Mouse (Mus musculus) stomach, embryonic 14.5 days (tissue): ENCODE results near the gene Vav2. TPM values are rescaled to one million over a fixed set of nuclear protein-coding genes. Genes with fewer than 3 reads are reported as not detected.

Experiments used
- ATAC-seq: fragments of 200-750 bp; cut with Nextera tagmentation; 2 replicates; pipeline ENCODE4 v1.8.0; 2017; ENCODE audit warnings: low read depth, moderate TSS enrichment; ENCODE audit not compliant: insufficient number of reproducible peaks, insufficient read depth, low FRiP score
- H3K27ac ChIP-seq: fragments of 300-500 bp; sonication (generic); 2 replicates; pipeline ENCODE4 v1.5.1; 2014; ENCODE audit warnings: mild to moderate bottlenecking, low read length, moderate library complexity, mixed read lengths
- H3K27me3 ChIP-seq: fragments of 300-500 bp; sonication (generic); 2 replicates; pipeline ENCODE4 v1.6.1; 2014; ENCODE audit warnings: low read length, control low read depth, mixed read lengths; ENCODE audit not compliant: control insufficient read depth, insufficient read depth
- H3K36me3 ChIP-seq: fragments of 300-500 bp; sonication (generic); 2 replicates; pipeline ENCODE4 v1.6.1; 2014; ENCODE audit warnings: mild to moderate bottlenecking, control low read depth, low read length, moderate library complexity, mixed read lengths; ENCODE audit not compliant: control insufficient read depth, insufficient read depth
- H3K4me1 ChIP-seq: fragments of 300-500 bp; sonication (generic); 2 replicates; pipeline ENCODE4 v1.6.1; 2014; ENCODE audit warnings: low read length, control low read depth, mixed read lengths; ENCODE audit not compliant: control insufficient read depth, insufficient read depth
- H3K4me2 ChIP-seq: fragments of 300-500 bp; sonication (generic); replicated peaks from 2 replicates; pipeline ENCODE4 v1.6.1; 2014; ENCODE audit warnings: low read depth, low read length, control low read depth
- H3K4me3 ChIP-seq: fragments of 300-500 bp; sonication (generic); 2 replicates; pipeline ENCODE4 v1.5.1; 2014; ENCODE audit warnings: low read depth, low read length, control low read depth
- H3K9ac ChIP-seq: fragments of 300-500 bp; sonication (generic); replicated peaks from 2 replicates; pipeline ENCODE4 v1.6.1; 2014; ENCODE audit warnings: low read depth, mild to moderate bottlenecking, control low read depth, low read length, moderate library complexity, mixed read lengths
- H3K9me3 ChIP-seq: fragments of 300-500 bp; sonication (generic); 2 replicates; pipeline ENCODE4 v1.6.1; 2016; ENCODE audit warnings: low read depth, low read length, control low read depth; ENCODE audit not compliant: control insufficient read depth
- WGBS: fragments of 180-500 bp; shearing (Covaris S2); extraction: QIAGEN DNeasy Blood & Tissue Kit; methylation state at CpG from one replicate; pipeline ENCODE4 v1.1.7; 2014; 5-methylcytosine and 5-hydroxymethylcytosine counted together
- polyA plus RNA-seq: library from polyadenylated mRNA; unstranded; fragments of >200 nt; fragmentation: Nextera tagmentation; extraction: Ambion mirVana; gene quantifications from 2 replicates; pipeline ENCODE4 v1.2.1, GENCODE M21; 2014

Vav2 gene
- polyA plus RNA-seq, 1 experiment from 2014 or later, result 7.6 TPM

DNA sequence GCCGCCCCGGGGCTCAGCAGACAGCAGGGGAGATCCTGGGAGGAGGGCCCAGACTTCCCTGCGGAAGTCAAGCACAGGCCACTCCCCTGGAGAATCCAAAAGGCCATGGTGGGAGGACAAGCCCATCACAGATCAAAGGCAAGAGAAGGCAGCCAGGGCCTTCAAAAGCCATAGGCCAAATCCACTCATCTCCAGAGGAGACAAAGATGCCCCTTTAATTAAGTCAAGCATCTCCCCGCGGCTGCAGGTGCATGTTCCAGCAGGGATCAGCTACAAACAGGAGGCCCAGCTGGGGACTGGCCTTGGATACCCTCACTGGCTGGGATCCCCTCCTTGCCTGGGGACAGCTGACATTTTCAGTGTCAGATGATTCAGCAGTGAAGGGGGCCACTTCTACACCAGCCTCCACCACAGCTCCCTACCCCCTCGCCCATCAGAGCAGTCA, 105.4 kb downstream of the Vav2 start:
- H3K27me3 ChIP-seq, result no peaks in the 10 kb centered on the region

DNA sequence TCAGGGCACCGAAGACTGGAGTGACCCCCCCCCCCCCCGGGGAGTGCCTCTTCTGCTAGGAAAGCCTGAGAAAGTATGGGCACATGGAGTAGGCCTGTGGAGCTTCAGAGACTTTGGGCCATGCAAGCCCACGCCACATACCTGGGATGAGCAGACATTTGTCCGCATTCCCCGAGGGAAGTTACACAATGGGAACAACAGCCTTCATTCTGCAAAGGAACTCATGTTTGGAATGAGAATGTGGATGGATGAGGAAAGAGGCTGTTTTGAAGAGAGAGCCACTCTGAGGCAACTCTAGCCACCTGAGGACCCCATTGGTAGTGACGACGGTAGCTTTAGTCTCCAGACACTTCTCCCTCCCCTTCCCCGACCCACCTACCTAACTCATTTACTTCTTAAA, 106.0 kb downstream of the Vav2 start:
- Histone ChIP-seq H3K36me3 (no peaks in the 10 kb centered on the region), H3K27me3 (no peaks in the 10 kb centered on the region), H3K27ac (no peak overlapping the region), H3K9ac (no peak overlapping the region), H3K4me3 (no peak overlapping the region), H3K4me2 (no peak overlapping the region), H3K9me3 (no peaks in the 10 kb centered on the region), H3K4me1 (no peaks in the 10 kb centered on the region; the same call in none of the 2 replicates)
- no peak for ATAC-seq
- 70% methylated on average over 8 of the region's 8 CpGs for WGBS

More for the DNA sequence above, 105.4 kb downstream of the Vav2 start:
- Histone ChIP-seq H3K9ac (no peak overlapping the region), H3K9me3 (no peaks in the 10 kb centered on the region), H3K4me3 (no peak overlapping the region), H3K4me2 (no peak overlapping the region), H3K36me3 (no peaks in the 10 kb centered on the region), H3K4me1 (no peaks in the 10 kb centered on the region; the same call in none of the 2 replicates), H3K27ac (no peak overlapping the region)
- 28% methylated on average over 6 of the region's 6 CpGs for whole genome bisulfite sequencing
- ATAC-seq, result no peak

DNA sequence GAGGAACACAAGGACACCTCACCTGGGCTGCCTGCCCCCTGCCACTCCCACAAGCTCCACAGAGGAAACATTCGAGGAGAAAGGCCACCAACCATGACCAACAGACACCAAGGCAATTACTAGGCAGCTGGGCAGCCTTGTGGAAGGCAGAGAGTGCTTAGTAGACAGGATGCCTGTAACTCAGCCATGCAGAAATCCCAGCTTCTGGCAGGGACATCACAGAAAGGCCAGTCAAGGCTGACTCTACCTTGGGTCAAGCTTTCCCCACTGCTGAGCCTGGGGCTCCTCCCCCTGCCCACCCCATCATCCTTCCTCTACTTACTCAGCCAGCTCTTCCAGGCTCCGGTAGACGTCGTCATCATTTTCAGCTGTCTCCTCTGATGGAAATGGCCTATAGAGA, 108.2 kb downstream of the Vav2 start:
- no peaks in the 10 kb centered on the region for H3K9me3 ChIP-seq
- H3K9ac ChIP-seq, result no peak overlapping the region
- H3K27ac ChIP-seq, result no peak overlapping the region
- H3K27me3 ChIP-seq, result no peaks in the 10 kb centered on the region
- no peak overlapping the region for H3K4me2 ChIP-seq
- no peak for ATAC-seq
- no peak overlapping the region for H3K4me3 ChIP-seq
- H3K36me3 ChIP-seq, result no peaks in the 10 kb centered on the region
- 68% methylated on average over 4 of the region's 4 CpGs for WGBS
- no peaks in the 10 kb centered on the region; the same call in 1 of the 2 replicates for H3K4me1 ChIP-seq

DNA sequence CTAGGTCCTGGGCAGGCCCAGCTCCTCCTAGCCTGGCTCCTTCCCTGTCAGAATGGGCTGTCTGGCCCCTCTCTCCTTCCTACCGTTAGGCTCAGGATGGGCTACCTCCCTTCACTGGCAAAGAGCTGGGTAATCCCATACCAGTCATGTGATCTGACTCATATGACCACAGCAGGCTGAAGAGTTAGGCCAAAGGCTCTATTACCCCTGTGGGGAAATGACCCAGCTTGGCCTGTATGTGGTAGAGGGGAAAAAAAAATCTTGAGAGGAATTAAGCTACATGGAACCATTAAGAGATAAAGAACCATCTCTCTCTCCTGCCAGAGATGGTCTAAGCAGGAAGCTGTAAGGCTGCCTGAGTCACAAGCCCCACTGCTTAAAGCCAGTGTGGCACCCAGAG, 108.6 kb downstream of the Vav2 start:
- Histone ChIP-seq H3K9me3 (no peaks in the 10 kb centered on the region), H3K27me3 (no peaks in the 10 kb centered on the region), H3K36me3 (no peaks in the 10 kb centered on the region), H3K4me3 (no peak overlapping the region), H3K9ac (no peak overlapping the region), H3K27ac (no peak overlapping the region), H3K4me2 (no peak overlapping the region), H3K4me1 (no peaks in the 10 kb centered on the region)
- ATAC-seq, result no peak
- WGBS, result 24% methylated on average over 1 of the region's 1 CpGs

DNA sequence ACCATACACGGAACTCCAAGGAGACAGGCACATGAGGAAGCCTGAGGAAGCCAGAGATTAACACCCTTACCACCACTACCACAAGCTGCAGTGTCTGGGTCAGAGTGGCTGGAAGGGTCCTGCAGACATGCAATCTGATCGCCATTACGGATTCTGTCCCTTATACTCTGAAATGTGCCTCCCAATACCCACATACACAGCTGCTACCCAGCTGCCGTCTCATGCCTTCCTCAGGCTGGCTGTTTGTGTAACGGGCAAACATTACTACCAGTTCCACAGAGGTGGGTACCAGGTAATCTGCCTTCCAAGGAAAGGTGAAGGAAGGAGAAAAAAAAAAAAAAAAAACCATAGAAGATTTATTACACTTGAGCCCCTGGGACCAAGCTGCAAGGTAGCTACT, 110.7 kb downstream of the Vav2 start:
- WGBS, result 84% methylated on average over 5 of the region's 5 CpGs
- Histone ChIP-seq H3K4me3 (no peak overlapping the region), H3K9me3 (no peaks in the 10 kb centered on the region), H3K27me3 (no peaks in the 10 kb centered on the region), H3K9ac (no peak overlapping the region), H3K36me3 (no peaks in the 10 kb centered on the region), H3K27ac (no peak overlapping the region), H3K4me1 (peaks cover 9% of the 10 kb centered on the region; the same call in 1 of the 2 replicates), H3K4me2 (no peak overlapping the region)
- no peak for ATAC-seq

DNA sequence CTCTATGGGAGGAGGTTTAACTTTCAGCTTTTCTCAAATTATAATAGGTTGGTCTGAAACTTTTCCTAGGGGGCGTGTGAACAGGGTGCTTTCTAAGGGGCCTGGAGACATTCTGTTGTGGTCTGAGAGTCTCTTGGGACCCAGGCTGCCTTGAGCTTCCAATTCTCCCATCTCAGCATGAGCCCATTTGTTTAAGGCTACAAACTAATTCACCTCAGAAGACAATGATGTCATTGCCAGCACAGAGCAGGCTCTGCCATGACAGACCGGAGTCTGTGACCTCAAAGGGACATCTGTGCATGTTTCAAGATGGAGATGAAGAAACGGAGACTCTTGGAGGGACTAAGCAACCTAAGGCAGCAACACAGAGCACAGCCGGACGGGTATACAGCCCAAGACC, 112.6 kb downstream of the Vav2 start:
- Histone ChIP-seq H3K9me3 (no peaks in the 10 kb centered on the region), H3K4me2 (no peak overlapping the region), H3K36me3 (no peaks in the 10 kb centered on the region), H3K4me3 (no peak overlapping the region), H3K27ac (no peak overlapping the region), H3K9ac (no peak overlapping the region), H3K4me1 (peaks cover 9% of the 10 kb centered on the region; the same call in 1 of the 2 replicates), H3K27me3 (no peaks in the 10 kb centered on the region)
- ATAC-seq, result no peak
- 88% methylated on average over 5 of the region's 5 CpGs for WGBS

DNA sequence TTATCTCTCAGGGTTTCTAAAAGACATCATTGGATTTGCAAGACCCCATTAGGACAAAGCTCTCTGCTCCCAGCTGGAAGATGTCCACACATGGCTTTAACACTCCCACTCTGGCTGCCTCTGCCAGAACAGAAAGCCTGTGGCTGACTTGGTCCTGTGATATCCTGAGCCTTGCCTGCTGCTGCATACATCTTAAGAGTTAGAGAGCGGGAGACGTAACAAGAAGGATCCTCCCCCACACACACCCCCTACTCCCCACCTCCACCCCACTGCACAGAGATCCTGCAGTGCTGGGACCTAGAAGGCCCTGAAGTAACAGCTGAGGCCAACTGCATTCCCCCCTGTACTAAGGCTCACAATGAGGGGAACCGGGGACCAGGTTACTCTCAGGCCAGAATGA, 114.3 kb downstream of the Vav2 start:
- 49% methylated on average over 3 of the region's 3 CpGs for WGBS
- H3K27ac ChIP-seq, result peak overlapping the region; percentile 44
- ATAC-seq, result peak; percentile 58; the same call in 1 of the 2 replicates
- H3K4me2 ChIP-seq, result no peak overlapping the region
- H3K4me3 ChIP-seq, result no peak overlapping the region
- H3K36me3 ChIP-seq, result no peaks in the 10 kb centered on the region
- no peak overlapping the region for H3K9ac ChIP-seq
- peaks cover 9% of the 10 kb centered on the region; the same call in 1 of the 2 replicates for H3K4me1 ChIP-seq
- H3K9me3 ChIP-seq, result no peaks in the 10 kb centered on the region
- H3K27me3 ChIP-seq, result no peaks in the 10 kb centered on the region

DNA sequence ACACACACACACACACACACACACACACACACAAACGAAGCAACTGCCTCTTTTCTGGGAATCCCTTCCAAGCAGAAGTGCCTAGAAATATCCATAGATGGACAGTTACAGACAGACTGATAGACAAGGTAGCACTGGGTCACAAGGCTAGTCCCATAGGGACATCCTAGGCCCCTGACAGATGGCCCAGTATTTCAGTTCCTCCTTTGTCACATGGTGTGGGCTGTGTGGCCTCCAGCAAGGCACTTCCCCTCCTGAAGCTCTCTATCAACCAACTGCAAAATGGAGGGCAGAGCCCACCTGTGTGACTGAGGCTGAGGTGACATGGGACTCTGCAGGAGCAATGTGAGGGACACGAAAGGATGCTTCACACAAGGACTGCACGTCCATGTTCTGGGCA, 115.2 kb downstream of the Vav2 start:
- peak overlapping the region; percentile 21; the same call in 1 of the 2 replicates for H3K27ac ChIP-seq
- no peak for ATAC-seq
- no peaks in the 10 kb centered on the region for H3K9me3 ChIP-seq
- no peaks in the 10 kb centered on the region for H3K36me3 ChIP-seq
- 86% methylated on average over 3 of the region's 3 CpGs for WGBS
- H3K27me3 ChIP-seq, result no peaks in the 10 kb centered on the region
- no peak overlapping the region for H3K9ac ChIP-seq
- peaks cover 9% of the 10 kb centered on the region; the same call in 1 of the 2 replicates for H3K4me1 ChIP-seq
- H3K4me2 ChIP-seq, result no peak overlapping the region
- no peak overlapping the region for H3K4me3 ChIP-seq

DNA sequence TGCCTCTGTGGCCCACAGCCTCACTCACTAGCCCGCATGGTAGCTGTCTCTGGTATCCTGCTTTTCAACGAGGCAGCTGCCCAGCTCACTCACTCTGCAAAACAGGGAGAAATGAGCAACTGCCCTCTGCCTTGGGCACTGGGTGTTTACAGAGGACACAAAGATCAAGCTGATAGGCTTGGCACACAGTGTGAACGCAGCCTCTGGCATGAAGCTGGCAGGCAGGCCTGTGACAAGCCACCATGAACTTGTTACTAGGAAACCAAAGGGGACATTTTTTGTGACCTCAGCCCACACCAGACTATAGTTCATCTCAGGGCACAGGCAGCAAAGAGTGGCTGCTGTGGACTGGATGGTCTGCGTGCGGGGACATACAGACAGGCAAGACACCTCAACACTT, 115.9 kb downstream of the Vav2 start:
- WGBS, result 88% methylated on average over 5 of the region's 5 CpGs
- Histone ChIP-seq H3K36me3 (no peaks in the 10 kb centered on the region), H3K4me2 (no peak overlapping the region), H3K4me3 (no peak overlapping the region), H3K9me3 (no peaks in the 10 kb centered on the region), H3K9ac (no peak overlapping the region), H3K27me3 (no peaks in the 10 kb centered on the region), H3K27ac (no peak overlapping the region), H3K4me1 (peaks cover 9% of the 10 kb centered on the region; the same call in 1 of the 2 replicates)
- ATAC-seq, result no peak
